Mouse (Mus musculus) ES-E14 (cell line): ENCODE data around the gene Gm43552. TPM values are rescaled to one million over a fixed set of nuclear protein-coding genes. Genes with fewer than 3 reads are reported as not detected.
"Not testable (repeated sequence)": the region's sequence is repeated elsewhere in the genome, so short reads cannot be mapped to it uniquely, and the experiment has no call there.

Source experiments
- DNase-seq: peaks from one replicate; pipeline ENCODE4 v3.0.0-alpha.2; 2013; ENCODE audit warnings: low read depth, low spot score
- H3K27ac ChIP-seq: 2 replicates; pipeline ENCODE4 v1.5.1; 2012; ENCODE audit warnings: low read depth, mild to moderate bottlenecking, low read length, moderate library complexity, mixed read lengths; ENCODE audit not compliant: poor library complexity, insufficient read depth, severe bottlenecking
- H3K36me3 ChIP-seq: 2 replicates; pipeline ENCODE4 v1.6.1; 2012; ENCODE audit warnings: mild to moderate bottlenecking, low read length, moderate library complexity, mixed read lengths; ENCODE audit not compliant: control insufficient read depth, poor library complexity, insufficient read depth, severe bottlenecking
- H3K4me1 ChIP-seq, 2 experiments: fragments of 150-350 bp in 1 of 2; sonication (generic) in 1 of 2; 2 replicates each; pipeline ENCODE4 v1.6.1; 2012; ENCODE audit warnings: low read length in 2 of 2, mild to moderate bottlenecking in 1 of 2, mixed read lengths in 1 of 2; ENCODE audit not compliant: control insufficient read depth in 2 of 2, insufficient read depth in 2 of 2, poor library complexity in 1 of 2
- H3K4me3 ChIP-seq, 2 experiments: fragments of 150-350 bp in 1 of 2; sonication (generic) in 1 of 2; 2 replicates each; pipeline ENCODE4 v1.5.1; 2012; ENCODE audit warnings: low read length in 2 of 2, low read depth in 1 of 2, mild to moderate bottlenecking in 1 of 2, mixed read lengths in 1 of 2; ENCODE audit not compliant: insufficient read depth in 1 of 2, poor library complexity in 1 of 2, severe bottlenecking in 1 of 2
- H3K9ac ChIP-seq: 2 replicates; pipeline ENCODE4 v1.6.1; 2012; ENCODE audit warnings: low read depth, mild to moderate bottlenecking, low read length, mixed read lengths; ENCODE audit not compliant: poor library complexity, insufficient read depth, severe bottlenecking
- H3K9me3 ChIP-seq: fragments of 150-350 bp; sonication (generic); 2 replicates; pipeline ENCODE4 v1.6.1; 2012; ENCODE audit warnings: low read depth, mild to moderate bottlenecking, low read length; ENCODE audit not compliant: control insufficient read depth, insufficient read depth
- CHD2 ChIP-seq: IDR thresholded peaks from 2 replicates; pipeline ENCODE4 v1.6.1; 2014; ENCODE audit warnings: mild to moderate bottlenecking, low read depth, low read length, inconsistent platforms
- HCFC1 ChIP-seq: IDR thresholded peaks from 2 replicates; pipeline ENCODE4 v1.6.1; 2012; ENCODE audit warnings: low read length, inconsistent platforms, borderline replicate concordance; ENCODE audit not compliant: insufficient read depth
- MAFK ChIP-seq: IDR thresholded peaks from 2 replicates; pipeline ENCODE4 v1.6.1; 2014; ENCODE audit warnings: mild to moderate bottlenecking, low read depth, low read length, inconsistent platforms; ENCODE audit not compliant: insufficient read depth
- ZC3H11A ChIP-seq: IDR thresholded peaks from 2 replicates; pipeline ENCODE4 v1.6.1; 2012; ENCODE audit warnings: low read depth, mild to moderate bottlenecking, inconsistent platforms, low read length, borderline replicate concordance
- ZNF384 ChIP-seq: IDR thresholded peaks from 2 replicates; pipeline ENCODE4 v1.6.1; 2012; ENCODE audit warnings: low read depth, low read length, inconsistent platforms
- in situ Hi-C, 2 experiments: fragments of 600-800 bp; cut with MboI; formaldehyde crosslinking; loops; one replicate each; pipeline ENCODE4 v1.15.1; 2025; ENCODE audit warnings: low sequenced_read_pairs in 2 of 2, inconsistent platforms in 1 of 2; ENCODE audit not compliant: unreplicated experiment in 2 of 2
- total RNA-seq: library from RNA; depleted of rRNA; stranded (reverse); fragments of 300-350 nt; gene quantifications from 2 replicates; pipeline ENCODE4 v1.2.3, GENCODE M21; 2012

The Gm43552 gene
- total RNA-seq, 1 experiment = not detected

DNA sequence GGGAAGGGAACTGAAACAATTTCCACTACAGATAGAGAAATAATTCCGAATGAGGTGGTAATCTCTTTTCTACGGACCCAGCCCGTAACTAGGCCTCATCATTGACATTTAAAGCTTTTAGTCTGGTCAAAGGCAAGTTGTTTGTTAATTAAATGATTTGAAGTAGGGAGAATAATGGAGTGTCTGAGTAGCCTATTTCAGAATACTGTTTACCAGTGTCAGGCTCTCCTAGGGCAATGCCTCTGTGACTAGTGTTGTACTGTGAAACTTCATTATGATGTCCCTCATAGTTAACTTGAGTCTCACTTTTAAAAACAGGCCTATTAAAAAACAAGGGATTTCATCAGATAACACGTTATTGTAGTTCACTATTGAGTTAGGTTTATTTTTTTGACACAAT is 45.5 kb upstream of the Gm43552 start:
- in situ Hi-C loops = no loop called here
- H3K9me3 ChIP-seq = no peaks in the 10 kb centered on the region
- no peak for DNase-seq
- peaks cover 11 to 35% of the 10 kb centered on the region in 2 experiments for H3K4me1 ChIP-seq
- H3K36me3 ChIP-seq = no peaks in the 10 kb centered on the region; the same call in 1 of the 2 replicates
- no peak for TF ChIP-seq CHD2
- no peak for TF ChIP-seq ZC3H11A
- TF ChIP-seq MAFK = no peak
- no peak for TF ChIP-seq HCFC1
- H3K4me3 ChIP-seq = peak overlapping the region; percentile 88 to 95
- H3K9ac ChIP-seq = peak overlapping the region; percentile 95
- H3K27ac ChIP-seq = peak overlapping the region; percentile 88; the same call in 1 of the 2 replicates

DNA sequence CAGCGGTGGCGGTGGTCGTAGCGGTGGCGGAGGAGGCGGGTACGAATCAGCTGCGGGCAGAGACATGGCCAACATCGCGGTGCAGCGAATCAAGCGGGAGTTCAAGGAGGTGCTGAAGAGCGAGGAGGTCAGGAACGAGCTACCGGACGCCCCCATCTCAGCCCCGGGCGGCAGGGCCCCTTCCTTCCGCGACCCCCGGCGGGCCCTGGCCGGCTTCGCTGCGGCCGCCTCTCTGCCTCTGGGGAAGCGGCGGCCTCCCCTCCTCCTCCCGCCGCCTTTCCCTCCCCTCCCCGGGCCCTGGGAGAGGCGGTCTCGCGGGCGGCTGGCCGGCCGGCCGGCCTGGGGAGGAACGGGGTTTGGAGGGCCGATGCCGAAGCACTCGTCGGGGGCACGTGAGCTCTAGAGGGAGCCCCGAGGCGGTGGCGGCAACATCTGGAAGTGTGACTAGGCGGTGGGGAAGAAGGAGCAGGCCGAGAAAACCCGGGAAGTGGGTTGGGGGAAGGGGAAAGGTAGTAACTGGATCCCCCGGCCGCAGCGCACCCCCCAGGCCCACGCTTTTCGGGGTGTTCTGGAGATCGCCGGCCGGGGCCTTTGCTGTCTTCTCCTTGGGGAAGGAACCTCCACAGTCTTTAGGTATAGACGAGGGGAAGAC is 44.9 kb upstream of the Gm43552 start:
- Histone ChIP-seq H3K27ac (peak overlapping the region; percentile 88), H3K4me3 (peak overlapping the region; percentile 88 to 95), H3K9me3 (no peaks in the 10 kb centered on the region), H3K9ac (peak overlapping the region; percentile 95), H3K36me3 (no peaks in the 10 kb centered on the region; the same call in 1 of the 2 replicates), H3K4me1 (peaks cover 12 to 33% of the 10 kb centered on the region in 2 experiments)
- TF ChIP-seq CHD2 = 0 out of 2 replicates have a peak, but pooled peaks have one; percentile 28
- TF ChIP-seq ZC3H11A = no peak
- peak; percentile 49 for DNase-seq
- in situ Hi-C loops = no loop called here

DNA sequence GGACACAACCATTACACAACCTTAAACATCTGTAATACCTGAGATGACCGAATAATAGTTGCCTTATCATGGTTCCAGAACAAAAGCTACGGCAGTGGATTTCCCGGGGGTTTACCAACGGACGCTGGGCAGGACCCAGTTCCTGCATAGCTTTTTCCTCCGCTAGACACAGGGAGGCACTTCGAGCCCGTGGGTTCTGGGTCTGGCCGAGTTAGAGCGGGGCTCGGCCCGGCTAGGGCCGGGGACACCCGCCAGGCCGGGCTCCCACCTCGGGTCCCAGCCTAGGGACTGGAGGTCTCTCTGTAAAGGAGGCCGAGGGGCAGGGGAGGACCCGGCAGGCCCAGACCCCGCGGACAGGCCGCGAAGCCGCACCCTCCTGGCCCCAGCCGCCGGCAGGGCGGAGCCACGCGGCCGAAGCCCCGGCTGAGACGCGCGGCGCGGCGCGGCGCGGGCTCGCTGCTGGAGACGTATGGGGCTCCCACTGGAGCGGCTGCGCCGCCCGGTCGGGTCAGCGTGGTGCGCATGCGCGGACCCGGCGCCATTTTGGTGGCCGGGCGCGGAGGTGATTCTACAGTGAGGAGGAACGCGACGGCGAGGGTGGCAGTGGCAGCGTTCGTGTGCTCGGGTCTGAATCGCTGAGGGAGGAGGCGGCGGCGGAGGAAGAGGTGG is 44.3 kb upstream of the Gm43552 start, which contains the start of the genes Smim14 and Ube2k:
Gene Smim14 (minus strand): TSS at position 434 of the 669 bp plus-strand sequence.
Gene Ube2k (plus strand): TSS at position 483 of the 669 bp plus-strand sequence.
- peak; percentile 73 for DNase-seq
- in situ Hi-C loops = no loop called here
- Histone ChIP-seq H3K36me3 (no peaks in the 10 kb centered on the region; the same call in 1 of the 2 replicates), H3K27ac (peak within 1 kb of the TSS; percentile 88), H3K9ac (peak within 1 kb of the TSS; percentile 95), H3K4me1 (peaks cover 11 to 31% of the 10 kb centered on the region in 2 experiments), H3K4me3 (peak within 1 kb of the TSS; percentile 88 to 95), H3K9me3 (no peaks in the 10 kb centered on the region)
- TF ChIP-seq HCFC1 = peak; percentile 60; the same call in 1 of the 2 replicates
- TF ChIP-seq ZNF384 = no peak
- no peak for TF ChIP-seq CHD2

DNA sequence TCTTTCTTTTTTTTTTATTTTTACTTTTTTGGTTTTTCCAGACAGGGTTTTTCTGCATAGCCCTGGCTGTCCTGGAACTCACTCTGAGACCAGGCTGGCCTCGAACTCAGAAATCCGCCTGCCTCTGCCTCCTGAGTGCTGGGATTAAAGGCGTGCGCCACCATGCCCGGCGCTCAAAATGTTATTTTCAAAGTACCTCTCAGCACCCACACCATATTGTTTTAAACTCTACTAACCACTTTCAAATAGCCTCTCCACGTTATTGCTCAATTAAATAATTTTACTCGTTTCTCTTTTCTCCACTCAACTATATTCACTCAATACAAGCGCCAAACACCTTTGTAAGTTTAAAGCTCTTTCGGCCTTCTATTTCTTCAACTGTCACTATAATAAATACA is 43.4 kb upstream of the Gm43552 start:
- in situ Hi-C loops, H3K9me3 ChIP-seq, H3K36me3 ChIP-seq, DNase-seq: not testable (repeated sequence)
- Histone ChIP-seq H3K27ac (peak overlapping the region; percentile 77; the same call in 1 of the 2 replicates), H3K4me3 (peak overlapping the region; percentile 88 to 95), H3K9ac (peak overlapping the region; percentile 95), H3K4me1 (peaks cover 11 to 31% of the 10 kb centered on the region in 2 experiments)

DNA sequence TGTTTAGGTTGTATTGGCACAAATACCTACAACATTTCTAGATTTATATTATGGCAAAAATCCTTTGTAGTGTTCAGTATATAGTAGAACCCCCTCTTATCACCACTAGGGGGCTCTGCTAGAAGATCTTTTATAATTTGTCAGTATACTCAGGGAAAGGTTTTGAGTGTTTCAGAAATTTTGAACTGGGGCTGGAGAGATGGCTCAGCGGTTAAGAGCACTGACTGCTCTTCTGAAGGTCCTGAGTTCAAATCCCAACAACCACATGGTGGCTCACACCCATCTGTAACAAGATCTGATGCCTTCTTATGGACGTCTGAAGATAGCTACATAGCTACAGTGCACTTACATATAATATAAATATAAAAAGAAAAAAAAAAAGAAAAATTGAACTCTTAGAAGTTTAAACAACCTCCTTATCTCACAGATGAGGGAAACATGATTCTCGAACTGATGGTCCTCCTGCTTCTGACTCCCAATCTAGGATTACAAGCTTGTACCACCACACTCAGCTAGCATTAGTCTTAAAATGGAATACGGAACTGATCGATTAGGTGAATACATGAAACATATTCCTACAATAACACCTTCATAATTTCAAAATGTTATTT is 42.9 kb upstream of the Gm43552 start:
- Histone ChIP-seq H3K4me1 (peaks cover 9 to 30% of the 10 kb centered on the region in 2 experiments), H3K9ac (no peak overlapping the region), H3K27ac (peak overlapping the region; percentile 63; the same call in 1 of the 2 replicates), H3K9me3 (no peaks in the 10 kb centered on the region), H3K4me3 (no peak overlapping the region), H3K36me3 (no peaks in the 10 kb centered on the region)
- in situ Hi-C loops = no loop called here
- DNase-seq = no peak
- TF ChIP-seq ZNF384 (no peak), HCFC1 (no peak), CHD2 (no peak), ZC3H11A (no peak), MAFK (no peak)
